Comparison of ENCODE assay signal across 28 mouse cellular contexts in genomic region chr5:74273313-74273712, GRCm38 (mm10).
DNase-seq lines count a peak whose midpoint lies in the region; ATAC-seq and TF ChIP-seq lines count a peak whose summit lies in the region.
"Had no signal": no experiment of that assay in that cellular context is flagged by ENCODE, and none has a peak within 500 bp of the region (broad histone marks: within the 10 kb centered on the region; RNA-seq: fewer than 3 reads in every experiment).

No protein-coding gene starts in this region.

- 28% methylated on average over 3 of the region's 3 CpGs for WGBS in heart, embryonic 14.5 days
- 44% methylated on average over 3 of the region's 3 CpGs for WGBS in heart, adult 2 months
- WGBS in liver, embryonic 16.5 days (ENCODE audit: insufficient replicate concordance), result 52% methylated on average over 3 of the region's 3 CpGs
- WGBS in liver, embryonic 12.5 days (ENCODE audit: insufficient replicate concordance), result 47% methylated on average over 3 of the region's 3 CpGs
- WGBS in limb, embryonic 10.5 days, result 85% methylated on average over 3 of the region's 3 CpGs

- no peak for TF ChIP-seq POLR2A in heart, adult 2 months (IDR thresholded peaks at IDR 0.05; ENCODE audit: insufficient read depth, low read depth, low read length)

- peaks cover 6 to 17% of the 10 kb centered on the region in 2 experiments; a peak in 3 of 4 replicates for H3K4me1 ChIP-seq in heart, embryonic 14.5 days (ENCODE audit: control insufficient read depth in 2 of 2, insufficient read depth in 2 of 2, low read length in 2 of 2)
- peaks cover 3% of the 10 kb centered on the region; the same call in 1 of the 2 replicates for H3K4me1 ChIP-seq in heart, adult 2 months (ENCODE audit: control insufficient read depth, insufficient read depth, low read length)
- no peaks in the 10 kb centered on the region for H3K4me1 ChIP-seq in liver, embryonic 16.5 days (ENCODE audit: control insufficient read depth, low read depth, low read length)
- H3K4me1 ChIP-seq in liver, embryonic 12.5 days, result 0 out of 2 replicates have a peak, but pooled peaks cover 2% of the 10 kb centered on the region
- H3K4me1 ChIP-seq in limb, embryonic 10.5 days, result peaks cover 32% of the 10 kb centered on the region

- no peak for TF ChIP-seq CTCF in heart, adult 2 months (IDR thresholded peaks at IDR 0.05)

- peak; percentile 77 for DNase-seq in heart, adult 11 months
- no peak for DNase-seq in heart, adult 8-10 months (ENCODE audit: low spot score)
- DNase-seq in heart, adult 2 months, result no peak
- DNase-seq in limb, embryonic 10.5 days (ENCODE audit: low spot score), result no peak
- DNase-seq: adrenal gland, postnatal 10 days; cerebellum, adult 8-10 months; cerebellum, postnatal 25 days; gastrocnemius, postnatal 14 days; kidney, adult 8-10 months; kidney, postnatal 4 days; lung, adult 18-20 months; lung, postnatal 14 days; right cerebral cortex, postnatal 4 days; thymus, adult 18-20 months; thymus, postnatal 25 days had no signal

- peak overlapping the region; percentile 18 to 66; a peak in 3 of 4 replicates for H3K27ac ChIP-seq in heart, embryonic 14.5 days (replicated peaks in 1 of 2; ENCODE audit: control insufficient read depth in 1 of 2, insufficient read depth in 1 of 2, low read depth in 2 of 2, low read length in 2 of 2)
- no peak overlapping the region for H3K27ac ChIP-seq in heart, adult 2 months
- no peak overlapping the region for H3K27ac ChIP-seq in liver, embryonic 16.5 days (ENCODE audit: low read length)
- H3K27ac ChIP-seq in liver, embryonic 12.5 days, result no peak overlapping the region
- H3K27ac ChIP-seq in limb, embryonic 10.5 days, result peak overlapping the region; percentile 58; the same call in 1 of the 2 replicates
- H3K27ac ChIP-seq: embryonic facial prominence, embryonic 10.5 days; embryonic facial prominence, embryonic 15.5 days; forebrain, embryonic 13.5 days; hindbrain, embryonic 13.5 days; kidney, postnatal 0 days; neural tube, embryonic 13.5 days; stomach, postnatal 0 days had no signal

- H3K9ac ChIP-seq in heart, embryonic 14.5 days (ENCODE audit: low read length), result no peak overlapping the region
- H3K9ac ChIP-seq in heart, adult 2 months (ENCODE audit: low read depth, low read length), result no peak overlapping the region
- no peak overlapping the region for H3K9ac ChIP-seq in liver, embryonic 16.5 days (ENCODE audit: low read depth, low read length)
- H3K9ac ChIP-seq in liver, embryonic 12.5 days, result no peak overlapping the region
- H3K9ac ChIP-seq: embryonic facial prominence, embryonic 15.5 days; forebrain, embryonic 13.5 days; hindbrain, embryonic 13.5 days; neural tube, embryonic 13.5 days had no signal

- intact Hi-C loops in heart, adult 2 months (cut with DNase I), result no loop called here

- TF ChIP-seq EP300 in heart, adult 2 months (IDR thresholded peaks at IDR 0.05; ENCODE audit: insufficient read depth, low read depth, low read length), result no peak

- no peaks in the 10 kb centered on the region for H3K9me3 ChIP-seq in heart, embryonic 14.5 days (ENCODE audit: control insufficient read depth, low read length)
- no peaks in the 10 kb centered on the region for H3K9me3 ChIP-seq in liver, embryonic 16.5 days (replicated peaks; ENCODE audit: control insufficient read depth, low read length)
- H3K9me3 ChIP-seq in liver, embryonic 12.5 days (replicated peaks), result no peaks in the 10 kb centered on the region
- H3K9me3 ChIP-seq in limb, embryonic 10.5 days (replicated peaks), result no peaks in the 10 kb centered on the region
- H3K9me3 ChIP-seq: embryonic facial prominence, embryonic 10.5 days; embryonic facial prominence, embryonic 15.5 days; forebrain, embryonic 13.5 days; G1E; hindbrain, embryonic 13.5 days; neural tube, embryonic 13.5 days had no signal

- H3K4me3 ChIP-seq in heart, embryonic 14.5 days (ENCODE audit: control insufficient read depth in 1 of 2, insufficient read depth in 1 of 2, low read depth in 1 of 2, low read length in 2 of 2), result no peak overlapping the region
- no peak overlapping the region for H3K4me3 ChIP-seq in heart, adult 2 months
- H3K4me3 ChIP-seq in liver, embryonic 16.5 days (ENCODE audit: low read depth, low read length), result no peak overlapping the region
- no peak overlapping the region for H3K4me3 ChIP-seq in liver, embryonic 12.5 days
- H3K4me3 ChIP-seq in limb, embryonic 10.5 days, result no peak overlapping the region
- H3K4me3 ChIP-seq: embryonic facial prominence, embryonic 10.5 days; embryonic facial prominence, embryonic 15.5 days; forebrain, embryonic 13.5 days; hindbrain, embryonic 13.5 days; neural tube, embryonic 13.5 days had no signal

- H3K36me3 ChIP-seq in heart, embryonic 14.5 days (ENCODE audit: control insufficient read depth, insufficient read depth, low read length), result no peaks in the 10 kb centered on the region
- no peaks in the 10 kb centered on the region for H3K36me3 ChIP-seq in heart, adult 2 months (ENCODE audit: control insufficient read depth, insufficient read depth, low read length)
- no peaks in the 10 kb centered on the region for H3K36me3 ChIP-seq in liver, embryonic 16.5 days (ENCODE audit: control insufficient read depth, insufficient read depth)
- H3K36me3 ChIP-seq in liver, embryonic 12.5 days, result no peaks in the 10 kb centered on the region
- H3K36me3 ChIP-seq in limb, embryonic 10.5 days, result no peaks in the 10 kb centered on the region
- H3K36me3 ChIP-seq: embryonic facial prominence, embryonic 10.5 days; embryonic facial prominence, embryonic 15.5 days; hindbrain, embryonic 13.5 days; neural tube, embryonic 13.5 days had no signal

- ATAC-seq in heart, embryonic 14.5 days (ENCODE audit: insufficient number of reproducible peaks, insufficient read depth, low FRiP score, low read depth), result no peak
- peak; percentile 39; the same call in 1 of the 2 replicates for ATAC-seq in liver, embryonic 16.5 days (ENCODE audit: low read depth)
- ATAC-seq in liver, embryonic 12.5 days, result no peak
- ATAC-seq: forebrain, embryonic 13.5 days; intestine, embryonic 16.5 days had no signal

- no peak overlapping the region for H3K4me2 ChIP-seq in heart, embryonic 14.5 days (ENCODE audit: low read length)
- H3K4me2 ChIP-seq in liver, embryonic 16.5 days (ENCODE audit: low read depth, low read length), result no peak overlapping the region
- no peak overlapping the region for H3K4me2 ChIP-seq in liver, embryonic 12.5 days
- H3K4me2 ChIP-seq: embryonic facial prominence, embryonic 15.5 days; forebrain, embryonic 13.5 days; hindbrain, embryonic 13.5 days; midbrain, embryonic 11.5 days; neural tube, embryonic 13.5 days had no signal

- H3K79me2 ChIP-seq in heart, adult 2 months (replicated peaks; ENCODE audit: control insufficient read depth, insufficient read depth, low read length), result no peaks in the 10 kb centered on the region

- no peaks in the 10 kb centered on the region for H3K27me3 ChIP-seq in heart, embryonic 14.5 days (ENCODE audit: control insufficient read depth, insufficient read depth, low read length)
- H3K27me3 ChIP-seq in heart, adult 2 months (ENCODE audit: control insufficient read depth, insufficient read depth, low read length), result no peaks in the 10 kb centered on the region
- no peaks in the 10 kb centered on the region for H3K27me3 ChIP-seq in liver, embryonic 16.5 days (ENCODE audit: control insufficient read depth, insufficient read depth, low read depth, low read length)
- no peaks in the 10 kb centered on the region; the same call in 1 of the 2 replicates for H3K27me3 ChIP-seq in liver, embryonic 12.5 days (replicated peaks)
- H3K27me3 ChIP-seq in limb, embryonic 10.5 days (ENCODE audit: low read depth, poor library complexity, severe bottlenecking), result no peaks in the 10 kb centered on the region
- H3K27me3 ChIP-seq: embryonic facial prominence, embryonic 15.5 days; hindbrain, embryonic 13.5 days; neural tube, embryonic 13.5 days had no signal

Comparison
In these comparisons a context has a peak if more than half of its experiments do, and no peak if none do; other contexts are left out.
1. H3K27ac ChIP-seq: peak in heart, embryonic 14.5 days (2 of 2) and limb, embryonic 10.5 days (single experiment); none in heart, adult 2 months (single experiment), liver, embryonic 16.5 days (single experiment) and liver, embryonic 12.5 days (single experiment).